Mouse (Mus musculus) brain, embryonic 14.5 days (tissue): Measurements from ENCODE around the gene Lcp2. TPM values are rescaled to one million over a fixed set of nuclear protein-coding genes. Genes with fewer than 3 reads are reported as not detected.

Experiments used
- DNase-seq: peaks from one replicate; pipeline ENCODE4 v3.0.0-alpha.2; 2011; ENCODE audit warnings: low read depth
- CTCF ChIP-seq: fragments of 200-500 bp; IDR thresholded peaks from 2 replicates; pipeline ENCODE4 v1.5.1; 2012; ENCODE audit warnings: inconsistent platforms, mild to moderate bottlenecking, moderate library complexity, borderline replicate concordance; ENCODE audit not compliant: insufficient read depth, insufficient read length; ENCODE audit errors: extremely low read depth
- POLR2A ChIP-seq: fragments of 200-500 bp; IDR thresholded peaks from 2 replicates; pipeline ENCODE4 v1.6.1; 2012; ENCODE audit warnings: mild to moderate bottlenecking, inconsistent platforms, borderline replicate concordance; ENCODE audit not compliant: poor library complexity, insufficient read depth, insufficient read length, severe bottlenecking; ENCODE audit errors: extremely low read depth
- polyA plus RNA-seq: library from polyadenylated mRNA; depleted of rRNA; stranded (reverse); fragments of >200 nt; gene quantifications from 2 replicates; pipeline ENCODE4 v1.2.3, GENCODE M21; 2012; rRNA removed

The Lcp2 gene
- polyA plus RNA-seq: 1.5 and 2.1 TPM in 2 replicates

GRCm38 (mm10) chr11:34046767-34047541 is at the start of gene Lcp2:
Gene Lcp2, plus strand, starts transcription at chr11:34046920.
- no peak for TF ChIP-seq CTCF
- TF ChIP-seq POLR2A: no peak
- no peak for DNase-seq

- DNase-seq: peak; percentile 45
- TF ChIP-seq POLR2A (no peak), CTCF (no peak)
These were observed 48.5 kb upstream of the Lcp2 start for GRCm38 (mm10) chr11:33998244-33998643.

GRCm38 (mm10) chr11:34000416-34000815 is 46.3 kb upstream of the Lcp2 start:
- no peak for TF ChIP-seq POLR2A
- TF ChIP-seq CTCF: no peak
- no peak for DNase-seq

- peak; percentile 38 for DNase-seq
- TF ChIP-seq POLR2A (no peak), CTCF (peak; percentile 76; the same call in 1 of the 2 replicates)
These were observed 44.7 kb upstream of the Lcp2 start for GRCm38 (mm10) chr11:34001938-34002592.

- no peak for TF ChIP-seq POLR2A
- TF ChIP-seq CTCF: no peak
- no peak for DNase-seq
These were observed 44.1 kb upstream of the Lcp2 start for GRCm38 (mm10) chr11:34002593-34002965.

- TF ChIP-seq POLR2A: no peak
- TF ChIP-seq CTCF: no peak
- no peak for DNase-seq
These were observed 39.1 kb upstream of the Lcp2 start for GRCm38 (mm10) chr11:34007616-34008015.

GRCm38 (mm10) chr11:34008214-34008613 is 38.5 kb upstream of the Lcp2 start:
- no peak for DNase-seq
- TF ChIP-seq CTCF: no peak
- TF ChIP-seq POLR2A: no peak

GRCm38 (mm10) chr11:34008702-34009101 is 38.0 kb upstream of the Lcp2 start:
- TF ChIP-seq POLR2A (no peak), CTCF (peak; percentile 80)
- peak; percentile 75 for DNase-seq

GRCm38 (mm10) chr11:34009316-34010087 is 37.2 kb upstream of the Lcp2 start:
- no peak for DNase-seq

GRCm38 (mm10) chr11:34010133-34010858 is 36.4 kb upstream of the Lcp2 start:
- DNase-seq: no peak

More at GRCm38 (mm10) chr11:34009316-34010087, 37.2 kb upstream of the Lcp2 start:
- no peak for TF ChIP-seq CTCF
- TF ChIP-seq POLR2A: no peak

More at GRCm38 (mm10) chr11:34010133-34010858, 36.4 kb upstream of the Lcp2 start:
- no peak for TF ChIP-seq CTCF
- TF ChIP-seq POLR2A: no peak
